Mouse (Mus musculus): ENCODE measurements around the gene Asic2. TPM values are rescaled to one million over a fixed set of nuclear protein-coding genes. Genes with fewer than 3 reads are reported as not detected.
"Not testable (repeated sequence)": the region's sequence is repeated elsewhere in the genome, so short reads cannot be mapped to it uniquely, and the experiment has no call there.

Asic2 gene
- polyA plus RNA-seq, 1 experiment, result not detected

- H3K27ac ChIP-seq (replicated peaks; ENCODE audit: low read depth, low read length), result no peak overlapping the region
- H3K4me3 ChIP-seq (ENCODE audit: insufficient read depth, low read depth, low read length), result no peak overlapping the region
- H3K4me1 ChIP-seq (ENCODE audit: control insufficient read depth, insufficient read depth, insufficient read length, low read length), result no peaks in the 10 kb centered on the region
Observed at GRCm38 (mm10) chr11:81323146-81323545, 645.1 kb downstream of the Asic2 start.

DNA sequence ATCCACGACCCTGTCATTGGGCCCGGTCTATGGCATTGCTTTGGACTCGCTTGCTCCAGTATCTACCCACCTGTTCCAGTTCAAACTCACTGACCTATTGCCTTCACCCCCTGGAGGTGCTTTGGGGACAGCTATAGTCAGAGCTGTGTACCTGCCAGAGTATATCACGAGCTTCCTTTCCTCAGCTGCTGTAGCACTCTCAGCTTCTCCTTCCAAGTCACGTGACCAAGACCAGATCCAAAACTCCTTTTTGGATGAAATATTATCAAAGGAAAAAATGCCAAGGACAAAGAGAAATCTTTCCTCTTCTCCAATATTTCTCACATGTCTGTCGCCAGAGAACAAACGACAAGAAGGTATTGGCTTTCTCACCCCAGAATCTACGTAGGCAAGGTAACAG is 645.8 kb downstream of the Asic2 start:
- Histone ChIP-seq H3K27ac (replicated peaks; ENCODE audit: low read depth, low read length) (no peak overlapping the region), H3K4me3 (ENCODE audit: insufficient read depth, low read depth, low read length) (no peak overlapping the region), H3K4me1 (ENCODE audit: control insufficient read depth, insufficient read depth, insufficient read length, low read length) (no peaks in the 10 kb centered on the region)

DNA sequence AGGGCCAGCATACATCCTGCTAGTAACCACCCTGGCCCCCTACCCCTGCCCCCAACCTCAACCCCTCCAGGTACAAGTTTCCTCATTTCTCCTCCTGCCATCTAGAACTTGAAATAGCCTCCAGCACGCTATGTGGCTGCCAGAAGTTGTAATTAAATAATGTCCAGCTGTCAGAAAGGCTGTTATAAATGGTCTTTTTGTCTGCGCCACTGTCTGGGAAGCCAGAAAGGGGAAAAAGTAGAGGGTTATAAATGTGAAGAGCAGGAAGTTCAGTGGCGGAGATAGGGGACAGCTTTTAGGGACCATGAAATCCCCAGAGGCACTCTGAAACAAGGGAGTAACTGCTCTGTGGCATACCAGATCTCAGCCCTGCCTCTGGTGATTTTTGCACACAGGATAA is 678.2 kb downstream of the Asic2 start:
- H3K27ac ChIP-seq (replicated peaks; ENCODE audit: low read depth, low read length), result no peak overlapping the region
- no peak overlapping the region for H3K4me3 ChIP-seq (ENCODE audit: insufficient read depth, low read depth, low read length)
- no peaks in the 10 kb centered on the region for H3K4me1 ChIP-seq (ENCODE audit: control insufficient read depth, insufficient read depth, insufficient read length, low read length)

- no peaks in the 10 kb centered on the region for H3K4me1 ChIP-seq (ENCODE audit: control insufficient read depth, insufficient read depth, insufficient read length, low read length)
- no peak overlapping the region for H3K4me3 ChIP-seq (ENCODE audit: insufficient read depth, low read depth, low read length)
- no peak overlapping the region for H3K27ac ChIP-seq (replicated peaks; ENCODE audit: low read depth, low read length)
Observed at GRCm38 (mm10) chr11:81283185-81283584, 685.1 kb downstream of the Asic2 start.

DNA sequence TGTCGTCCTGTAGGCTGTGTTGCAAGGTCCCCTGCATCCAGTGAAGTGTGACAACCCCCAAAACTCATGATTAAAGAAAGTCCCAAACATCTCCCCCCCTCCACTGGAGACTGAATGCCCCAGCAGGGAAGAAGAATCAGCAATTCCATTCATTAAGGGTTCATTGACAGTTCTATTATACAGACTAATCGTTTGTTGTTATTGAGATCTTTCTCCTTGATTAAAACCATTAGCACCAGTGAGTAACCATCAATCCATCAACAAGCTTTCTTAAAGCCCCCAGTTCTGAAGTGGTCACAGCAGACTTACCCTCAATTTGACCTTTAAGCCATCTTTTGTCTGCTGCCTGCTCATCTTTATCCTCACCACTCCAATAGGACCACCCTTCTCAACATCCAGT is 688.2 kb downstream of the Asic2 start:
- Histone ChIP-seq H3K4me3 (ENCODE audit: insufficient read depth, low read depth, low read length) (no peak overlapping the region), H3K4me1 (ENCODE audit: control insufficient read depth, insufficient read depth, insufficient read length, low read length) (no peaks in the 10 kb centered on the region), H3K27ac (replicated peaks; ENCODE audit: low read depth, low read length) (no peak overlapping the region)

DNA sequence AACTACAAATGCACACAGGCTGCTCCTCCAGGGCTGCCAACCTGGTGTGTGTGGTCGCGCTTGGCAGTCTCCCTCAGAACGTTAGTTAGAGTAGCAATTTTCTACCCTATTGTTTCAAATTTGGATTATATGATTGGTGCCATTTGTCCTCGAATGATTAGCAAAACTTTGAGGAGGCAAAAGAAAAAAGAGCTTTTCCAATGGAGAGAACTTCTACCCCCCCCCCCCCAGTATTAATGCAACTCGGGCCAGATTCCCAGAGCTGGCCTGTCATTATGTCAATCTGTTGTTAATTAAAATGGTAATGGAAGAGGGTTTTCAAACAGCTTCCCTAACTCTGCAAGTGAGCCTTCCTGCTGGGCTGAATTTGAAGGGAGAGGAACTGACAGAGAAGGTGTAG is 690.9 kb downstream of the Asic2 start:
- H3K4me1 ChIP-seq (ENCODE audit: control insufficient read depth, insufficient read depth, insufficient read length, low read length), result no peaks in the 10 kb centered on the region
- no peak overlapping the region for H3K27ac ChIP-seq (replicated peaks; ENCODE audit: low read depth, low read length)
- no peak overlapping the region for H3K4me3 ChIP-seq (ENCODE audit: insufficient read depth, low read depth, low read length)

GRCm38 (mm10) chr11:81272677-81273418 is 695.4 kb downstream of the Asic2 start:
- Histone ChIP-seq H3K4me3 (ENCODE audit: insufficient read depth, low read depth, low read length) (no peak overlapping the region), H3K27ac (replicated peaks; ENCODE audit: low read depth, low read length) (no peak overlapping the region), H3K4me1 (ENCODE audit: control insufficient read depth, insufficient read depth, insufficient read length, low read length) (no peaks in the 10 kb centered on the region)

- Histone ChIP-seq H3K27ac (replicated peaks; ENCODE audit: low read depth, low read length) (no peak overlapping the region), H3K4me3 (ENCODE audit: insufficient read depth, low read depth, low read length) (no peak overlapping the region), H3K4me1 (ENCODE audit: control insufficient read depth, insufficient read depth, insufficient read length, low read length) (no peaks in the 10 kb centered on the region)
Observed at GRCm38 (mm10) chr11:81271422-81271821, 696.8 kb downstream of the Asic2 start.

- Histone ChIP-seq H3K4me3 (ENCODE audit: insufficient read depth, low read depth, low read length) (no peak overlapping the region), H3K4me1 (ENCODE audit: control insufficient read depth, insufficient read depth, insufficient read length, low read length) (no peaks in the 10 kb centered on the region), H3K27ac (replicated peaks; ENCODE audit: low read depth, low read length) (no peak overlapping the region)
Observed at GRCm38 (mm10) chr11:81270518-81270917, 697.7 kb downstream of the Asic2 start.

DNA sequence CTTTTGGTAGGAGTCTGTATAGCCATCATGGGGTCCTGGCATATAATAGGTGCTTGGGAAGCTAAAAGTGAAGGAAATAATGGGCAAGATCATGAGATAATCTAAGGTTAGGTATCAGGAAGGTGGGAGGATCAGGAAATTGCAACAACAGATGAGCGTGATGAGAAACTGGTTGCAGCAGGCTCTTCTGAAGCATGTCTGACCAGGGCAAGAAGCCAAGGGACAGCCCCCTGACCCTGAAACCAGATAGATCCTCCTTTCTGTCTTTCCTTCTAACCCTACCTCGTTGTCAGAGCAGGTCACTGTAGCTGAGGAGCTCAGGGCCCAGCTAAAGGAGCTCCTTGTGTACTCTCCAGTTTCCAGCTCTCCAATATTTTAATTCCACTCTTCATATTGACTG is 704.5 kb downstream of the Asic2 start:
- H3K4me1 ChIP-seq (ENCODE audit: control insufficient read depth, insufficient read depth, insufficient read length, low read length), result no peaks in the 10 kb centered on the region
- H3K27ac ChIP-seq (replicated peaks; ENCODE audit: low read depth, low read length), result no peak overlapping the region

GRCm38 (mm10) chr11:81263193-81263592 is 705.1 kb downstream of the Asic2 start:
- Histone ChIP-seq H3K27ac (replicated peaks; ENCODE audit: low read depth, low read length) (no peak overlapping the region), H3K4me1 (ENCODE audit: control insufficient read depth, insufficient read depth, insufficient read length, low read length) (no peaks in the 10 kb centered on the region), H3K4me3 (ENCODE audit: insufficient read depth, low read depth, low read length) (no peak overlapping the region)

More for the DNA sequence above, 704.5 kb downstream of the Asic2 start:
- H3K4me3 ChIP-seq (ENCODE audit: insufficient read depth, low read depth, low read length), result no peak overlapping the region

GRCm38 (mm10) chr11:81261259-81261658 is 707.0 kb downstream of the Asic2 start:
- Histone ChIP-seq H3K4me3 (ENCODE audit: insufficient read depth, low read depth, low read length) (no peak overlapping the region), H3K4me1 (ENCODE audit: control insufficient read depth, insufficient read depth, insufficient read length, low read length) (no peaks in the 10 kb centered on the region), H3K27ac (replicated peaks; ENCODE audit: low read depth, low read length) (no peak overlapping the region)

GRCm38 (mm10) chr11:81241183-81241582 is 727.1 kb downstream of the Asic2 start:
- H3K4me1 ChIP-seq (ENCODE audit: control insufficient read depth, insufficient read depth, insufficient read length, low read length); H3K27ac ChIP-seq (replicated peaks; ENCODE audit: low read depth, low read length); H3K4me3 ChIP-seq (ENCODE audit: insufficient read depth, low read depth, low read length): not testable (repeated sequence)

- no peaks in the 10 kb centered on the region for H3K4me1 ChIP-seq (ENCODE audit: control insufficient read depth, insufficient read depth, insufficient read length, low read length)
- H3K4me3 ChIP-seq (ENCODE audit: insufficient read depth, low read depth, low read length), result no peak overlapping the region
- H3K27ac ChIP-seq (replicated peaks; ENCODE audit: low read depth, low read length), result no peak overlapping the region
Observed at GRCm38 (mm10) chr11:81239966-81240681, 728.1 kb downstream of the Asic2 start.

GRCm38 (mm10) chr11:81239091-81239490 is 729.2 kb downstream of the Asic2 start:
- H3K4me1 ChIP-seq (ENCODE audit: control insufficient read depth, insufficient read depth, insufficient read length, low read length), result no peaks in the 10 kb centered on the region
- no peak overlapping the region for H3K4me3 ChIP-seq (ENCODE audit: insufficient read depth, low read depth, low read length)
- H3K27ac ChIP-seq (replicated peaks; ENCODE audit: low read depth, low read length), result no peak overlapping the region

DNA sequence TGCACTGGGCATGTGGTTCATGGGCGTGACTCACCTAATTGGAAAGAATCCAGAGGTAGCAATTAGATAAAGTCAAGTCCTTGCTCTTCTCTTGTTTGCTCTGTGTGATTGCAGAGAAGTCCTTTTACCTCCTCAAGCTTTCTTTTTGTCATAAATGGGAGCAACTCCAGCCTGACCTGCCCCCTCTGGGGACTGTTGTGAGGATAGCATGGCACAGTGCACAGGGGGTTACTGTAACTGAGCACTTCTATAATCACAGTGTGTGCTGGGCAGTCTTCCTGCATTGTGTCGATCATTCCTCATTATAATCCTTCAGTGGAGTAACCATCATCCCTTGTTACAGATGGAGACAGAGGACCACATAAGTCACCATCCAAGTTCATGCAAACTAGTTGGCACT is 732.2 kb downstream of the Asic2 start:
- Histone ChIP-seq H3K27ac (replicated peaks; ENCODE audit: low read depth, low read length) (no peak overlapping the region), H3K4me3 (ENCODE audit: insufficient read depth, low read depth, low read length) (no peak overlapping the region), H3K4me1 (ENCODE audit: control insufficient read depth, insufficient read depth, insufficient read length, low read length) (no peaks in the 10 kb centered on the region)

Data from brown adipose tissue, adult 24 weeks (tissue).